Mouse (Mus musculus) MEL (cell line): ENCODE measurements around the gene Pard3. TPM values are rescaled to one million over a fixed set of nuclear protein-coding genes. Genes with fewer than 3 reads are reported as not detected.

Experiments used
- DNase-seq: peaks from one replicate; pipeline ENCODE4 v3.0.0; 2011; ENCODE audit warnings: low read depth, low spot score
- H3K27ac ChIP-seq: 2 replicates; pipeline ENCODE4 v1.5.1; 2012; ENCODE audit warnings: low read depth, mild to moderate bottlenecking, control low read depth, low read length, moderate library complexity; ENCODE audit not compliant: control insufficient read depth
- H3K27me3 ChIP-seq, 2 experiments: fragments of 150-350 bp in 1 of 2; sonication (generic) in 1 of 2; 2 replicates each; pipeline ENCODE4 v1.6.1; 2012; ENCODE audit warnings: low read length in 2 of 2, mild to moderate bottlenecking in 2 of 2, improper control_type of control experiment in 1 of 2, moderate library complexity in 1 of 2; ENCODE audit not compliant: insufficient read depth in 2 of 2, control insufficient read depth in 1 of 2
- H3K36me3 ChIP-seq, 2 experiments: 2 replicates each; pipeline ENCODE4 v1.6.1; 2012 to 2014; ENCODE audit warnings: low read length in 2 of 2, improper control_type of control experiment in 1 of 2, inconsistent platforms in 1 of 2, mild to moderate bottlenecking in 1 of 2; ENCODE audit not compliant: insufficient read depth in 2 of 2, control insufficient read depth in 1 of 2
- H3K4me1 ChIP-seq, 2 experiments: fragments of 150-350 bp in 1 of 2; sonication (generic) in 1 of 2; 2 replicates each; pipeline ENCODE4 v1.6.1; 2012; ENCODE audit warnings: low read length in 2 of 2, improper control_type of control experiment in 1 of 2, mild to moderate bottlenecking in 1 of 2; ENCODE audit not compliant: insufficient read depth in 2 of 2, control insufficient read depth in 1 of 2
- H3K4me3 ChIP-seq, 2 experiments: fragments of 150-350 bp in 1 of 2; sonication (generic) in 1 of 2; 2 replicates each; pipeline ENCODE4 v1.5.1; 2012; ENCODE audit warnings: low read depth in 2 of 2, low read length in 2 of 2, mild to moderate bottlenecking in 2 of 2, moderate library complexity in 2 of 2, control low read depth in 1 of 2, improper control_type of control experiment in 1 of 2; ENCODE audit not compliant: control insufficient read depth in 1 of 2, insufficient read depth in 1 of 2
- H3K79me2 ChIP-seq: 2 replicates; pipeline ENCODE4 v1.6.1; 2012; ENCODE audit warnings: mild to moderate bottlenecking, low read length, moderate library complexity; ENCODE audit not compliant: control insufficient read depth, poor library complexity, insufficient read depth
- H3K9ac ChIP-seq: 2 replicates; pipeline ENCODE4 v1.6.1; 2012; ENCODE audit warnings: low read depth, mild to moderate bottlenecking, control low read depth, low read length, moderate library complexity; ENCODE audit not compliant: control insufficient read depth, poor library complexity, severe bottlenecking
- H3K9me3 ChIP-seq: fragments of 150-350 bp; sonication (generic); replicated peaks from 2 replicates; pipeline ENCODE4 v1.6.1; 2012; ENCODE audit warnings: mild to moderate bottlenecking, low read length, improper control_type of control experiment, moderate library complexity; ENCODE audit not compliant: insufficient read depth
- CHD1 ChIP-seq: IDR thresholded peaks from 2 replicates; pipeline ENCODE4 v1.6.1; 2012; ENCODE audit warnings: low read depth, mild to moderate bottlenecking, inconsistent platforms, low read length, improper control_type of control experiment
- ELF1 ChIP-seq: IDR thresholded peaks from 2 replicates; pipeline ENCODE4 v1.6.1; 2014; ENCODE audit warnings: low read depth, mild to moderate bottlenecking, inconsistent platforms, low read length, improper control_type of control experiment, moderate library complexity
- EP300 ChIP-seq, 2 experiments: IDR thresholded peaks; 2 replicates each; pipeline ENCODE4 v1.6.1; 2011; ENCODE audit warnings: improper control_type of control experiment in 2 of 2, low read length in 2 of 2, low read depth in 1 of 2, mild to moderate bottlenecking in 1 of 2
- ETS1 ChIP-seq: IDR thresholded peaks from 2 replicates; pipeline ENCODE4 v1.6.1; 2012; ENCODE audit warnings: low read depth, mild to moderate bottlenecking, inconsistent platforms, low read length, improper control_type of control experiment, moderate library complexity
- JUND ChIP-seq: IDR thresholded peaks from 2 replicates; pipeline ENCODE4 v1.6.1; 2011; ENCODE audit warnings: low read depth, mild to moderate bottlenecking, improper control_type of control experiment, low read length
- KAT2A ChIP-seq: conservative IDR thresholded peaks from 2 replicates; pipeline ENCODE4 v1.6.1; 2012; ENCODE audit warnings: low read depth, low read length, improper control_type of control experiment, inconsistent platforms
- MAFK ChIP-seq: IDR thresholded peaks from 2 replicates; pipeline ENCODE4 v1.6.1; 2011; ENCODE audit warnings: low read depth, mild to moderate bottlenecking, low read length, improper control_type of control experiment, borderline replicate concordance
- MEF2A ChIP-seq: IDR thresholded peaks from 2 replicates; pipeline ENCODE4 v1.6.1; 2014; ENCODE audit warnings: low read depth, mild to moderate bottlenecking, inconsistent platforms, low read length, improper control_type of control experiment; ENCODE audit not compliant: poor library complexity, insufficient replicate concordance, severe bottlenecking; ENCODE audit errors: extremely low read depth
- MXI1 ChIP-seq: IDR thresholded peaks from 2 replicates; pipeline ENCODE4 v1.6.1; 2011; ENCODE audit warnings: mild to moderate bottlenecking, low read depth, low read length, improper control_type of control experiment
- NELFE ChIP-seq: IDR thresholded peaks from 2 replicates; pipeline ENCODE4 v1.6.1; 2011; ENCODE audit warnings: low read depth, low read length, improper control_type of control experiment
- POLR2A ChIP-seq, 2 experiments: IDR thresholded peaks; 2 replicates each; pipeline ENCODE4 v1.6.1; 2011 to 2012; ENCODE audit warnings: low read length in 2 of 2, mild to moderate bottlenecking in 2 of 2, control low read depth in 1 of 2, improper control_type of control experiment in 1 of 2, low read depth in 1 of 2, moderate library complexity in 1 of 2; ENCODE audit not compliant: control insufficient read depth in 1 of 2, insufficient read depth in 1 of 2, poor library complexity in 1 of 2
- POLR2AphosphoS2 ChIP-seq: IDR thresholded peaks from 2 replicates; pipeline ENCODE4 v1.6.1; 2011; ENCODE audit warnings: low read length, improper control_type of control experiment
- POLR2AphosphoS5 ChIP-seq: IDR thresholded peaks from 2 replicates; pipeline ENCODE4 v1.6.1; 2012; ENCODE audit warnings: low read depth, borderline replicate concordance, mild to moderate bottlenecking, inconsistent platforms, low read length, moderate library complexity, mixed read lengths
- RAD21 ChIP-seq: IDR thresholded peaks from 2 replicates; pipeline ENCODE4 v1.6.1; 2011; ENCODE audit warnings: mild to moderate bottlenecking, low read depth, low read length, improper control_type of control experiment
- RCOR1 ChIP-seq: IDR thresholded peaks from 2 replicates; pipeline ENCODE4 v1.6.1; 2012; ENCODE audit warnings: low read depth, mild to moderate bottlenecking, inconsistent platforms, low read length, improper control_type of control experiment
- SIN3A ChIP-seq: IDR thresholded peaks from 2 replicates; pipeline ENCODE4 v1.6.1; 2012; ENCODE audit warnings: low read length, improper control_type of control experiment, inconsistent platforms
- USF2 ChIP-seq, 2 experiments: IDR thresholded peaks; 2 replicates each; pipeline ENCODE4 v1.6.1; 2011 to 2012; ENCODE audit warnings: improper control_type of control experiment in 2 of 2, low read length in 2 of 2, borderline replicate concordance in 1 of 2, inconsistent platforms in 1 of 2, low read depth in 1 of 2, mild to moderate bottlenecking in 1 of 2; ENCODE audit not compliant: insufficient read depth in 1 of 2
- ZNF384 ChIP-seq: IDR thresholded peaks from 2 replicates; pipeline ENCODE4 v1.6.1; 2012; ENCODE audit warnings: low read depth, mild to moderate bottlenecking, inconsistent platforms, low read length, improper control_type of control experiment
- polyA plus RNA-seq, 2 experiments: library from polyadenylated mRNA; stranded (reverse) in 1 of 2; unstranded in 1 of 2; fragments of >175 nt in 1 of 2; fragments of >200 nt in 1 of 2; gene quantifications; 2 replicates each; pipeline versions ENCODE4 v1.2.1 to v1.2.4; 2012; ENCODE audit warnings: low replicate concordance in 2 of 2, low read depth in 1 of 2; ENCODE audit not compliant: insufficient read length in 2 of 2, insufficient read depth in 1 of 2, missing spikeins in 1 of 2
- total RNA-seq: library from RNA; depleted of rRNA; stranded (reverse); fragments of 300-350 nt; gene quantifications from 2 replicates; pipeline ENCODE4 v1.2.3, GENCODE M21; 2012

Gene Pard3
- total and polyA plus RNA-seq, 3 experiments: not detected

DNA sequence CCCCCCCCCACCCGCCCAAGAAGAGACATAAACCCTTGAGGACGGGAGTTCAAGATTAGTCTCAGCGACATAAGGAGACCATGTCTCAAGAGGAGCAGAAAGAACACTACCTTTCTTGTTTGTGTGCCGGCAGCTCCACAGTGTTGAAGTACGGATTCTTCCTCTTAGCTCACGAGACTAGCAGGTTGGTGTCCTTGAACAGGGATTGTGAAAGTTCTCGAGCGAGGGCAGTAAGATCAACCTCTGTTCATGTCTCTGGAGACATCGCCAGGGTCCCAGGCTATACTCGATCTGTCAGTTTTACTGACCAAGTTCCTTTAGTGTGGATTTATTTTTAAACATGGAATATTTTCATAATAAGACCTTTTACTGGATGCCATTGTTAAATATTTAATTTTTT is 224.1 kb downstream of the Pard3 start:
- no peak overlapping the region for H3K27ac ChIP-seq
- H3K4me3 ChIP-seq: no peak overlapping the region
- no peak for DNase-seq
- no peaks in the 10 kb centered on the region for H3K36me3 ChIP-seq
- no peak for TF ChIP-seq JUND
- no peak for TF ChIP-seq KAT2A
- TF ChIP-seq MEF2A: no peak
- no peak for TF ChIP-seq RAD21
- no peak for TF ChIP-seq ZNF384
- TF ChIP-seq USF2 (IDR thresholded peaks at IDR 0.05; ENCODE audit: borderline replicate concordance in 1 of 2, insufficient read depth in 1 of 2, low read depth in 1 of 2, low read length in 2 of 2): no peak
- no peak for TF ChIP-seq ETS1
- no peak for TF ChIP-seq NELFE
- no peak for TF ChIP-seq SIN3A
- no peak for TF ChIP-seq MXI1
- TF ChIP-seq POLR2AphosphoS5: no peak
- TF ChIP-seq RCOR1: no peak
- no peak for TF ChIP-seq POLR2A (IDR thresholded peaks at IDR 0.05; ENCODE audit: control insufficient read depth in 1 of 2, insufficient read depth in 1 of 2, low read depth in 1 of 2, low read length in 2 of 2, poor library complexity in 1 of 2)
- TF ChIP-seq POLR2AphosphoS2: no peak
- no peak for TF ChIP-seq MAFK
- TF ChIP-seq EP300 (IDR thresholded peaks at IDR 0.05; ENCODE audit: low read depth in 1 of 2, low read length in 2 of 2): no peak
- TF ChIP-seq, all 39 proteins: peak for 0
- Histone ChIP-seq H3K9me3 (no peaks in the 10 kb centered on the region), H3K79me2 (no peaks in the 10 kb centered on the region), H3K4me1 (no peaks in the 10 kb centered on the region), H3K27me3 (no peaks in the 10 kb centered on the region), H3K9ac (no peak overlapping the region)

DNA sequence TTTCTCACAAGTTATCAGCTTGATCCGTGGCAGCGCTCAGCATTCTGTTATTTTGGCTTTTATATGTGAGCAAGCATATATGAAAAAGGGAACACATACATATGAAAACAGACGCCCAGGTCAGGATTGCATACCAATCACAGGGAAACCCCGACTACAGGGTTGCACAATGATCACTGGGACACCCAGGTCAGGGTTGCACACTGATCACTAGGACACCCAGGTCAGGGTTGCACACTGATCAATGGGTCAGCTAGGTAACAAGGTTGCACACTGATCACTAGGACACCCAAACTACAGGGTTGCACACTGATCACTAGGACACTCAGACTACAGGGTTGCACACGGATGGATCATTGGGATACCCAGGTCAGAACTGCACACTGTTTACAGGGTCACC is 228.6 kb downstream of the Pard3 start:
- no peaks in the 10 kb centered on the region for H3K27me3 ChIP-seq
- H3K4me3 ChIP-seq: no peak overlapping the region
- H3K4me1 ChIP-seq: no peaks in the 10 kb centered on the region
- H3K79me2 ChIP-seq: no peaks in the 10 kb centered on the region
- TF ChIP-seq CHD1 (no peak), ELF1 (no peak)
- H3K27ac ChIP-seq: no peak overlapping the region
- H3K9ac ChIP-seq: no peak overlapping the region
- DNase-seq: no peak
- H3K9me3 ChIP-seq: no peaks in the 10 kb centered on the region
- no peaks in the 10 kb centered on the region for H3K36me3 ChIP-seq
